9 mouse cellular contexts compared by ENCODE assay signal in the genomic region with DNA sequence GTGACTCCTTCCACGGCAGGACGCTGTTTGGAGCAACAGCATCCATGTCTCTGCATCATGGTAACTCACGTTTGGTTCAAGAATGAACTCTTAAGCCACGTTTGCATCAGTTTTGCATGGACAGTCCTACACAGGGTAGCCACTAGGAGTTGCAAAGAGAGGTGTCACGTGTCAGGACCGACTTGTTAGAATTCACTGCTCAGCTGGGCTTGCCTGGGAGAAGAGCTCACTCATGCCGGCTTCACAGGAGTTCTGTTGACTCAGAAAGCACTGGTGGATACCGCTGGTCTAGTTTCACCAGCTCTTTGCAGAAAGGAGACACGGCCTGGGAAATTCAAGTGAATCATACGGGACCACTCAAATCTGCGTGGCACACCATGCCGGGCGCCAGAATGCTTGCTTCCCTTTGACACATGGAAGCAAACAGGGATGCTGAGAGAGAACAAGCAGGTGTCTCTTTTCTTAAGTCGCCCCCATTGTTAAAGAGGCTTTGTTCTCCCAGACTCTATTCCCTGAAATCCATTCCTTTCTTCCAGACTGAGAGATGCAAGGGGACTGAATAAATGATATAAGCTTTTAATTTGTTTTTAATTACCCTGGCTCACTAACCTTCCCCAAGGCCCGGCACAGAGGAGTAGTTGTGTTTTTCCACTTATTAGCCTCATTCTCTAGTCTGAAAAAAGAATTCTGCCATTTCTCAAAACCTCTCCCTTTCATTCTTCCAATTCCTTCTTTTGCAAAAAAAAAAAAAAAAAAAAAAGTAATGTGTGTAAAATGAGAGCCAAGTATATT. TPM values are rescaled to one million over a fixed set of nuclear protein-coding genes. Genes with fewer than 3 reads are reported as not detected.
DNase-seq lines count a peak whose midpoint lies in the region; ATAC-seq lines count a peak whose summit lies in the region.
"Had no signal": no experiment of that assay in that cellular context is flagged by ENCODE, and none has a peak within 500 bp of the region (broad histone marks: within the 10 kb centered on the region; RNA-seq: fewer than 3 reads in every experiment).

No protein-coding gene starts in this region.

- no peak overlapping the region for H3K9ac ChIP-seq in heart, embryonic 15.5 days
- no peak overlapping the region for H3K9ac ChIP-seq in hindbrain, embryonic 14.5 days

- H3K36me3 ChIP-seq in heart, embryonic 15.5 days: no peaks in the 10 kb centered on the region
- H3K36me3 ChIP-seq in hindbrain, embryonic 14.5 days (replicated peaks; ENCODE audit: control insufficient read depth, insufficient read depth): no peaks in the 10 kb centered on the region

- intact Hi-C loops in left cerebral cortex, postnatal 25 days (cut with DNase I): loop anchor here (1.0 kb wide), 1 partner anchor 46 kb away; no protein-coding TSS in a partner anchor
- intact Hi-C loops in gastrocnemius, postnatal 36 days (cut with DNase I): no loop called here

- no peaks in the 10 kb centered on the region for H3K27me3 ChIP-seq in heart, embryonic 15.5 days
- H3K27me3 ChIP-seq in hindbrain, embryonic 14.5 days (ENCODE audit: control insufficient read depth, insufficient read depth, low read length): no peaks in the 10 kb centered on the region

- WGBS in heart, embryonic 15.5 days: 42% methylated on average over 15 of the region's 15 CpGs
- WGBS in hindbrain, embryonic 14.5 days: 16% methylated on average over 15 of the region's 15 CpGs

- DNase-seq in heart, adult 18-20 months: no peak
- DNase-seq in embryo, embryonic 10 days (ENCODE audit: low spot score): peak; percentile 58
- DNase-seq in hindbrain, embryonic 14.5 days (ENCODE audit: low spot score): no peak
- DNase-seq in neural tube, embryonic 10.5 days (ENCODE audit: extremely low spot score, low spot score): peak; percentile 29
- DNase-seq in left cerebral cortex, postnatal 25 days (ENCODE audit: low spot score in 2 of 2): no peak
- no peak for DNase-seq in layer of hippocampus, adult 18-20 months (ENCODE audit: low spot score in 2 of 2)
- DNase-seq in gastrocnemius, postnatal 36 days: no peak

- no peak overlapping the region for H3K4me3 ChIP-seq in heart, embryonic 15.5 days
- H3K4me3 ChIP-seq in hindbrain, embryonic 14.5 days (replicated peaks; ENCODE audit: low read length): no peak overlapping the region

- ATAC-seq in heart, embryonic 15.5 days (replicated peaks; ENCODE audit: insufficient number of reproducible peaks, insufficient read depth, low FRiP score, low read depth): no peak
- ATAC-seq in hindbrain, embryonic 14.5 days (ENCODE audit: low FRiP score): peak; percentile 53; the same call in 1 of the 2 replicates

- H3K27ac ChIP-seq in heart, embryonic 15.5 days: peak overlapping the region; percentile 87
- peak overlapping the region; percentile 63 for H3K27ac ChIP-seq in hindbrain, embryonic 14.5 days

- H3K9me3 ChIP-seq in heart, embryonic 15.5 days (replicated peaks): 0 out of 2 replicates have a peak, but pooled peaks cover 4% of the 10 kb centered on the region
- H3K9me3 ChIP-seq in hindbrain, embryonic 14.5 days (ENCODE audit: control insufficient read depth, low read length): no peaks in the 10 kb centered on the region

- H3K4me2 ChIP-seq in heart, embryonic 15.5 days: no peak overlapping the region
- no peak overlapping the region for H3K4me2 ChIP-seq in hindbrain, embryonic 14.5 days (replicated peaks)

- peaks cover 34% of the 10 kb centered on the region for H3K4me1 ChIP-seq in heart, embryonic 15.5 days (replicated peaks)
- H3K4me1 ChIP-seq in hindbrain, embryonic 14.5 days (replicated peaks; ENCODE audit: control insufficient read depth, insufficient read depth, low read length): peaks cover 18% of the 10 kb centered on the region; the same call in 1 of the 2 replicates

RNA-seq across cellular contexts. Expression of a gene that starts 55.9 kb away (rescaled TPM):
- 0.48 and 0.82 TPM in 2 replicates for polyA plus RNA-seq in heart, embryonic 15.5 days (2015; fragmentation: Nextera tagmentation; extraction: Ambion mirVana)
- 1 to 10 TPM in 1 of 2 experiments, under 1 TPM in 1; 0.37 to 1.4 TPM for total RNA-seq in heart, adult 18-20 months (2021)
- 0.46 and 0.61 TPM in 2 replicates for polyA plus RNA-seq in hindbrain, embryonic 14.5 days (2014; fragmentation: Nextera tagmentation; extraction: Ambion mirVana)
- total RNA-seq in left cerebral cortex, postnatal 25 days (2021): under 1 TPM; 0.39 to 0.46 TPM
- under 1 TPM in 1 of 2 experiments, not detected in 1; 0.97 TPM for total RNA-seq in layer of hippocampus, adult 18-20 months (2021)
- under 1 TPM; 0.10 to 0.15 TPM for total RNA-seq in gastrocnemius, postnatal 36 days (2021)
- total RNA-seq: common myeloid progenitor, adult 5-6 weeks had no signal

Comparison
In these comparisons a context has a peak if more than half of its experiments do, and no peak if none do; other contexts are left out.
1. DNase-seq: peak in embryo, embryonic 10 days (single experiment) and neural tube, embryonic 10.5 days (single experiment); none in heart, adult 18-20 months (0 of 2), hindbrain, embryonic 14.5 days (single experiment), left cerebral cortex, postnatal 25 days (0 of 2), layer of hippocampus, adult 18-20 months (0 of 2) and gastrocnemius, postnatal 36 days (0 of 2).